Mouse (Mus musculus) heart, adult 2 months (tissue): ENCODE measurements around the gene Cracr2a.

Experiments used
- CTCF ChIP-seq: fragments of 200-600 bp; IDR thresholded peaks from 2 replicates; pipeline ENCODE4 v1.8.1; 2022; ENCODE audit warnings: antibody characterized with exemption, mild to moderate bottlenecking, moderate library complexity
- EP300 ChIP-seq: fragments of 200-500 bp; IDR thresholded peaks from 2 replicates; pipeline ENCODE4 v1.6.1; 2011; ENCODE audit warnings: low read depth, low read length, control low read depth; ENCODE audit not compliant: insufficient read depth
- POLR2A ChIP-seq: fragments of 200-500 bp; IDR thresholded peaks from 2 replicates; pipeline ENCODE4 v1.6.1; 2011; ENCODE audit warnings: mild to moderate bottlenecking, low read depth, low read length, control low read depth; ENCODE audit not compliant: insufficient read depth

- no peak for TF ChIP-seq CTCF
- TF ChIP-seq POLR2A, result no peak
- TF ChIP-seq EP300, result no peak
Observed at GRCm38 (mm10) chr6:127578810-127579209, 17.7 kb downstream of the Cracr2a start.
